Mouse (Mus musculus) neutrophil, adult 59 days (primary cell): ENCODE data around the gene Mak. TPM values are rescaled to one million over a fixed set of nuclear protein-coding genes. Genes with fewer than 3 reads are reported as not detected.

Experiments used
- total RNA-seq, 2 experiments: library from RNA; stranded (reverse); gene quantifications; 1 replicate in 1 of 2; 2 replicates in 1 of 2; pipeline ENCODE4 v1.2.4; 2023

The Mak gene
- under 1 TPM in 1 of 2 experiments, not detected in 1; 0.75 TPM for total RNA-seq

GRCm38 (mm10) chr13:41079421-41079780 is at the start of gene Mak:
Gene Mak, minus strand, starts transcription at chr13:41079706.

GRCm38 (mm10) chr13:41113940-41114339 is 34.4 kb upstream of the Mak start, which contains the start of gene Sycp2l:
Gene Sycp2l, plus strand, starts transcription at chr13:41114307.

GRCm38 (mm10) chr13:41110935-41111334 is 31.4 kb upstream of the Mak start, which contains the start of gene Gcm2:
Gene Gcm2, minus strand, starts transcription at chr13:41111035.

GRCm38 (mm10) chr13:41015829-41016634 is 63.5 kb downstream of the Mak start, which contains the start of gene Tmem14c:
Gene Tmem14c, plus strand, starts transcription at chr13:41016292.

DNA sequence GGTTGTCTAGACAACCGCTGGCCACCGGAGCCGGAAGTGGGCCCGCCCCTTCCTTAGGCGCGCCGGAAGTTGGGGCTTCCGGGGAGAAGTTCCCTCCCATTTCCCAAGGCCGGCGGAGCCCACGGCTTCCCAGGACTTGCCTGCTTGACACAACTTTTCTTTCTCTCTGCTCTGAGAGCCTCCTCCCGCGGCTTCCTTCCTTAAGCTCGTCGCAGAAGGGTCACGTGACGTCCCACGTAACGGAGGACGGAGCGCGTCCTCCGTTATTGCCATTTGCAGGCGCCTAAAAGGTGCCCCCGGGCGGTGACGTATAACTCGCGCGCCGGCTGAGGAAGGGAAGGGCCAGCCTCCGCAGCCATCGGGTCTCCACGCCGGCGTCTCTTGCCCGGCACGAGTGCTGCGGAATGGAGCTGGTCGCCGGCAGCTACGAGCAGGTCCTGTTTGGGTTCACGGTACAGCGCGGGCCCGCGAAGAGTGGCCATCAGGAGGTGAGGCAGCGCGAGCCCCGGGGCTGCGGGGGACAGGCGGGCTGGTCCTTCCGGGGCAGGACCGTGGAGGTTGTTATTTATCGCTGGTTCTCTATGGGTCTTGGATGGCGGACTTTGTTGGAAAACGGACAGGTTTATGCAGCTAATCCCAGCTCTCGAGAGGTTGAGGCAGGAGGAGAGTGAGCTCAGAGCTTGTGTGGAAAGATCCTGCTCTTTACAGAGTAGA is 78.4 kb downstream of the Mak start, which contains the start of gene Pak1ip1:
Gene Pak1ip1 (plus strand): TSS at position 98 of the 714 bp plus-strand sequence.

Other genes starting within 250 kb of the Mak start
- gene Gcnt2, start 220.0 kb downstream of the Mak start, total RNA-seq: 100 to 1,000 TPM; 101 TPM
- 10 to 100 TPM; 47.2 to 49.5 TPM for gene Pak1ip1, start 78.7 kb downstream of the Mak start, total RNA-seq
- 100 to 1,000 TPM in 1 of 2 experiments, 10 to 100 TPM in 1; 84.6 to 105 TPM for gene Tmem14c, start 63.4 kb downstream of the Mak start, total RNA-seq
- gene Gcm2, start 31.3 kb upstream of the Mak start, total RNA-seq: not detected
- gene Sycp2l, start 34.6 kb upstream of the Mak start, total RNA-seq: not detected
- not detected for gene Elovl2, start 140.7 kb upstream of the Mak start, total RNA-seq
- 1 to 10 TPM; 4.6 to 4.8 TPM for gene Smim13, start 170.1 kb upstream of the Mak start, total RNA-seq
- not detected for gene Gm17364, start 194.3 kb upstream of the Mak start, total RNA-seq